Mouse (Mus musculus): ENCODE data around the gene Scn1a. TPM values are rescaled to one million over a fixed set of nuclear protein-coding genes. Genes with fewer than 3 reads are reported as not detected.

The Scn1a gene
- total and polyA plus RNA-seq, 3 experiments, result 0.04 to 0.05 TPM; not detected in 1

GRCm38 (mm10) chr2:66220954-66221353 is 219.7 kb downstream of the Scn1a start:
- H3K4me3 ChIP-seq, result no peak overlapping the region
- H3K27me3 ChIP-seq (ENCODE audit: control insufficient read depth, insufficient read depth, low read length), result no peaks in the 10 kb centered on the region
- no peaks in the 10 kb centered on the region for H3K4me1 ChIP-seq (ENCODE audit: control insufficient read depth, insufficient read depth, low read length)
- 89% methylated on average over 7 of the region's 7 CpGs for WGBS
- H3K79me2 ChIP-seq (replicated peaks; ENCODE audit: control insufficient read depth, insufficient read depth, low read length), result no peaks in the 10 kb centered on the region
- no peak for DNase-seq
- no peak overlapping the region for H3K27ac ChIP-seq
- H3K9ac ChIP-seq (ENCODE audit: low read depth, low read length), result no peak overlapping the region
- TF ChIP-seq EP300 (IDR thresholded peaks at IDR 0.05; ENCODE audit: insufficient read depth, low read depth, low read length) (no peak), CTCF (IDR thresholded peaks at IDR 0.05) (no peak), POLR2A (IDR thresholded peaks at IDR 0.05; ENCODE audit: insufficient read depth, low read depth, low read length) (no peak)
- intact Hi-C loops (cut with DNase I), result no loop called here
- no peaks in the 10 kb centered on the region for H3K36me3 ChIP-seq (ENCODE audit: control insufficient read depth, insufficient read depth, low read length)

Other genes with a start within 250 kb of the Scn1a start
- gene Ttc21b, start 184.2 kb downstream of the Scn1a start, total RNA-seq (2021), result 1 to 10 TPM; 4.0 TPM
- 3.0 and 4.1 TPM in 2 replicates for gene Ttc21b, start 184.2 kb downstream of the Scn1a start, polyA plus RNA-seq (2012; rRNA removed)
- under 1 TPM; 0.03 to 0.05 TPM for gene Scn9a, start 194.1 kb upstream of the Scn1a start, total RNA-seq (2021)
- 0.23 TPM in 1 of 2 replicates, not detected in the other for gene Scn9a, start 194.1 kb upstream of the Scn1a start, polyA plus RNA-seq (2012; rRNA removed)